Mouse (Mus musculus): ENCODE data around the gene Nr0b2. TPM values are rescaled to one million over a fixed set of nuclear protein-coding genes. Genes with fewer than 3 reads are reported as not detected.

The Nr0b2 gene
- polyA plus RNA-seq, 1 experiment = not detected

- no peak overlapping the region for H3K27ac ChIP-seq (ENCODE audit: insufficient read depth, low read depth, low read length)
- no peak for TF ChIP-seq CTCF (IDR thresholded peaks at IDR 0.05; ENCODE audit: low read depth, low read length)
- TF ChIP-seq POLR2A (IDR thresholded peaks at IDR 0.05; ENCODE audit: borderline replicate concordance, low read depth, low read length) = no peak
- no peaks in the 10 kb centered on the region for H3K4me1 ChIP-seq (ENCODE audit: control insufficient read depth, insufficient read depth, low read length)
- no peak overlapping the region for H3K4me3 ChIP-seq (ENCODE audit: insufficient read depth, low read length)
These were observed 31.7 kb upstream of the Nr0b2 start for GRCm38 (mm10) chr4:133521502-133521901.

GRCm38 (mm10) chr4:133527788-133528187, 25.4 kb upstream of the Nr0b2 start:
- Histone ChIP-seq H3K4me1 (ENCODE audit: control insufficient read depth, insufficient read depth, low read length) (no peaks in the 10 kb centered on the region), H3K4me3 (ENCODE audit: insufficient read depth, low read length) (no peak overlapping the region), H3K27ac (ENCODE audit: insufficient read depth, low read depth, low read length) (no peak overlapping the region)
- TF ChIP-seq CTCF (IDR thresholded peaks at IDR 0.05; ENCODE audit: low read depth, low read length) (no peak), POLR2A (IDR thresholded peaks at IDR 0.05; ENCODE audit: borderline replicate concordance, low read depth, low read length) (no peak)

DNA sequence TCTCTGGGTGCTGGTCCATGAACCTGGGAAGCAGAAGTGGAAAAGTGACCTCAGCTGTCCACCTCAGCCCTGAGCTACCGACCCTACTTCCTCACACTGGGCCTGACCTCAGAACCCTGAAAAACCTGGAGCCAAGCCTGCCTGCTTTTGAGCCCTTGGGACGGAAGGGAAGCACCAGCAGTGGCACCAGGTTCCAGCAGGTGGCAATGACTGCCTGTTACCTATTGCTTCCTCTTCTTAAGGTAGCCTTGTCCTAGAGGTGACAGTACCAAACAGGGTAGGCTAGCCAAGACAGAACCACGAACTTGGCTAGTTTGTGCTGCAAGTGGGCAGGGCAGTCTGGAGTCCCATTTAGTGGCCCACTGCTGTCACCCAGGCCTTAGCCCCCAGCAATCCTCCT, 20.4 kb upstream of the Nr0b2 start:
- TF ChIP-seq POLR2A (IDR thresholded peaks at IDR 0.05; ENCODE audit: borderline replicate concordance, low read depth, low read length) = no peak
- TF ChIP-seq CTCF (IDR thresholded peaks at IDR 0.05; ENCODE audit: low read depth, low read length) = no peak
- Histone ChIP-seq H3K4me1 (ENCODE audit: control insufficient read depth, insufficient read depth, low read length) (no peaks in the 10 kb centered on the region), H3K4me3 (ENCODE audit: insufficient read depth, low read length) (no peak overlapping the region), H3K27ac (ENCODE audit: insufficient read depth, low read depth, low read length) (no peak overlapping the region)

DNA sequence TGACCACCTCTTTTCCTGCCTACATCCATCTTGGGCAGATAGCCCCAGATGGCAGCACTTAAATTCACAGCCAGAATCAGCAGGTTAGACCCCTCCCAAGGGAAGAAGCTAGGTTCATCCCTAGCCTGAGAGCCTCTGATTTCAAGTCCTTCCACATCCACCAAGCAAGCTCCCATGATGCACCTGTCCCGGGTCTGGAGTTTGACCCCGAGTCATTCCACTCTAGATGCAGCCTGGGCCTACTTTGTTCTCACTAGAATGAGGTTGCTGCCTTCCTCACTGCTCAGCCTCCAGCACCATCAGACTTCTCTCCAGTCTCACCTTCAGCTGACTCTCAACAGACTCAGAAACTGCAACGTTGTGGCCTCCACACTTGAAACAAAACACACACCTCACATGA, 17.1 kb upstream of the Nr0b2 start:
- peaks cover 8% of the 10 kb centered on the region for H3K4me1 ChIP-seq (ENCODE audit: control insufficient read depth, insufficient read depth, low read length)
- H3K4me3 ChIP-seq (ENCODE audit: insufficient read depth, low read length) = no peak overlapping the region
- H3K27ac ChIP-seq (ENCODE audit: insufficient read depth, low read depth, low read length) = no peak overlapping the region
- TF ChIP-seq POLR2A (IDR thresholded peaks at IDR 0.05; ENCODE audit: borderline replicate concordance, low read depth, low read length) = no peak
- no peak for TF ChIP-seq CTCF (IDR thresholded peaks at IDR 0.05; ENCODE audit: low read depth, low read length)

DNA sequence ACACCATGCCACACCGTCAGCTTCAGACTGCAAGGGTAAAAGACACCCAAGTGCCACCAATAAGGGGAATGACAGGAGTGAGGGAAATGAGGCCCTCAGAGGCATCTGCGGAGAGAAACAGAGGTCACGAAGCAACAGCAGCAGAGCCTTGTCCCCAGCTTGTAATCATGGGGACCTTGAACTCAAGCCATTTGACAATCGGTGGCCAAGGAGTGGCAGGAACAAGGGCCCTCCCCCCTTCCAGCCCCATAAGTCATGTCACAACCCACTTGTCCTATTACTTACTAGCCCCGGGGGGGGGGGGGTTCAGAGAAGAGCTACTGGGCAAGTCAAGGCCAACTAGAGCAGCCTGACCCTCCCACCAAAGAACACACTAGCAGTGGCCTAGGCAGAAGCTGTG, 16.5 kb upstream of the Nr0b2 start:
- TF ChIP-seq POLR2A (IDR thresholded peaks at IDR 0.05; ENCODE audit: borderline replicate concordance, low read depth, low read length) = no peak
- TF ChIP-seq CTCF (IDR thresholded peaks at IDR 0.05; ENCODE audit: low read depth, low read length) = no peak
- Histone ChIP-seq H3K4me1 (ENCODE audit: control insufficient read depth, insufficient read depth, low read length) (peaks cover 13% of the 10 kb centered on the region), H3K27ac (ENCODE audit: insufficient read depth, low read depth, low read length) (no peak overlapping the region), H3K4me3 (ENCODE audit: insufficient read depth, low read length) (no peak overlapping the region)

DNA sequence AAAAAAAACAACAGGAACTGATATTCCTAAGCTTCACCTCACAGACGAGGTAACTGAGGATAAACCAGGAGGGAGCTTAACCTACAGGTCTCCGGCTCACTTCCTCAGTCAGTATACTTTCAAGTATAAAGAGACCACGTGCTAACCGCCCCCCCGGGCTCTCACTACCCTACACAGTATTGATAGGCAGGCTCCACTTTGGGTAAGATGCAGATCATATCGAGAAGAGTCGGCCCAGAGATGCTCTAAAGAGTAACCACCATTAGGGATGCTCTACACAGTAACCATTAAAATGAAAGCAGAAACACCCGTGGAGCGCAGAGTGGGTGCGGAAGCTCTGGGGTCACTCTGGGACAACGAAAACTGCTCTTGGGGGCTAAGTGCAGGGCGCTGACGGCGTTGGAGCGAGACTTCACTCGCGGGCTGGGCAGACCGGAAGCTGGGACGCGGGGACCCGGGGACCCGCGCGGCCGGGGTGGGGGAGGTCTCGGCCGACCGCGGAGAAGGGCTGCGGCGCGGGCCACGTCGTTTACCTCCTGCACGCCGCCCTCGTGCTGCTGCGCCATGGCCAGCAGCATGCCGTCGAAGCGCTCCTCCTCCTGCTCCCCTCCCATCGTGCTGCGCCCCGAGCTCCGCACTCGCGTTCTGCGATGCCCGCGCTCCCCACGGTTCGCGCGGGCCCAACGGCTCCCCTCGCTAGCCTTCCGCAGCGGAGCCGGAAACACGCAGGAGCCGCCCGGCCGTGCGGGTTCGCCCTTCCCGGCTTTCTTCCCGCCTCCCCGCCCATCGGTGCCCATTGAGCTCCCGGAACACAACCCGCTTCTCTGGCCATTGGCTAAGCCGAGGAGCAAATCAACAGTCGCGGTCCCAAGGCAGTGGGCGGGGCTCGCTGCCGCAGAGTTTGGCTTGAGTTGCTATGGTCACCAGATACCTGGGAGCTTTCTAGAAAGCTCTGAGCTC, 7.6 kb upstream of the Nr0b2 start, which contains the start of gene Nudc:
Gene Nudc, minus strand, starts transcription at position 725 of the 960 bp plus-strand sequence.
- H3K27ac ChIP-seq (ENCODE audit: insufficient read depth, low read depth, low read length) = peak within 1 kb of the TSS; percentile 57

DNA sequence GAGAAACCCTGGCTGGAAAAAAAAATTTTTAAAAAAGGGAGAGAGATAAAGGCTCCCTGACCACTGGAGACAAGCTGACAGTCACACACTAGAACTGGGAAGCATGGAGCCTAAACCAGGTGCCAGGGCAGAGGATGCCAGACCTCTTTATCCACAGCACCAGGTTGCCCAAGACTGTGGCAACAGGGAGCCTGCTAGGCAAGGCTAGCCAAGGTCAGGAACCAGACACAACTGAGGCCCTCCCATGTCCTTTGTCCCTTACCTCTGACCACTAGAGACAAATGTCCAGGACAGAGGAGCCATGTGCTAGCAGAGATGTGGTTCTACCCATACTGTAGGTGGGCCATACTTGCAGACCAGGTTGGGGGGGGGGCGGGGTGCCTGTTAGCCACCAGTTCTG, 1.1 kb upstream of the Nr0b2 start:
- Histone ChIP-seq H3K4me3 (ENCODE audit: insufficient read depth, low read length) (no peak overlapping the region), H3K27ac (ENCODE audit: insufficient read depth, low read depth, low read length) (no peak overlapping the region), H3K4me1 (ENCODE audit: control insufficient read depth, insufficient read depth, low read length) (peaks cover 18% of the 10 kb centered on the region)
- TF ChIP-seq CTCF (IDR thresholded peaks at IDR 0.05; ENCODE audit: low read depth, low read length) (no peak), POLR2A (IDR thresholded peaks at IDR 0.05; ENCODE audit: borderline replicate concordance, low read depth, low read length) (no peak)

More for the DNA sequence above, 7.6 kb upstream of the Nr0b2 start, which contains the start of gene Nudc:
- peak within 1 kb of the TSS; percentile 91 for H3K4me3 ChIP-seq (ENCODE audit: insufficient read depth, low read length)
- TF ChIP-seq POLR2A (IDR thresholded peaks at IDR 0.05; ENCODE audit: borderline replicate concordance, low read depth, low read length) (no peak), CTCF (IDR thresholded peaks at IDR 0.05; ENCODE audit: low read depth, low read length) (no peak)
- H3K4me1 ChIP-seq (ENCODE audit: control insufficient read depth, insufficient read depth, low read length) = peaks cover 24% of the 10 kb centered on the region

GRCm38 (mm10) chr4:133553448-133554330, 513 bp downstream of the Nr0b2 start:
- Histone ChIP-seq H3K4me1 (ENCODE audit: control insufficient read depth, insufficient read depth, low read length) (peaks cover 18% of the 10 kb centered on the region), H3K4me3 (ENCODE audit: insufficient read depth, low read length) (peak overlapping the region; percentile 76), H3K27ac (ENCODE audit: insufficient read depth, low read depth, low read length) (peak overlapping the region; percentile 73)
- no peak for TF ChIP-seq CTCF (IDR thresholded peaks at IDR 0.05; ENCODE audit: low read depth, low read length)
- TF ChIP-seq POLR2A (IDR thresholded peaks at IDR 0.05; ENCODE audit: borderline replicate concordance, low read depth, low read length) = no peak; the same call in 1 of the 2 replicates

GRCm38 (mm10) chr4:133557041-133557717, 4.0 kb downstream of the Nr0b2 start:
- H3K4me3 ChIP-seq (ENCODE audit: insufficient read depth, low read length) = no peak overlapping the region
- TF ChIP-seq POLR2A (IDR thresholded peaks at IDR 0.05; ENCODE audit: borderline replicate concordance, low read depth, low read length) (no peak), CTCF (IDR thresholded peaks at IDR 0.05; ENCODE audit: low read depth, low read length) (no peak)
- H3K4me1 ChIP-seq (ENCODE audit: control insufficient read depth, insufficient read depth, low read length) = peaks cover 18% of the 10 kb centered on the region
- no peak overlapping the region for H3K27ac ChIP-seq (ENCODE audit: insufficient read depth, low read depth, low read length)
